Mouse (Mus musculus) ES-E14 (cell line): ENCODE measurements around the gene Pde7b. TPM values are rescaled to one million over a fixed set of nuclear protein-coding genes. Genes with fewer than 3 reads are reported as not detected.

ENCODE experiments used
- DNase-seq: peaks from one replicate; pipeline ENCODE4 v3.0.0-alpha.2; 2013; ENCODE audit warnings: low read depth, low spot score
- H3K27ac ChIP-seq: 2 replicates; pipeline ENCODE4 v1.5.1; 2012; ENCODE audit warnings: low read depth, mild to moderate bottlenecking, low read length, moderate library complexity, mixed read lengths; ENCODE audit not compliant: poor library complexity, insufficient read depth, severe bottlenecking
- H3K36me3 ChIP-seq: 2 replicates; pipeline ENCODE4 v1.6.1; 2012; ENCODE audit warnings: mild to moderate bottlenecking, low read length, moderate library complexity, mixed read lengths; ENCODE audit not compliant: control insufficient read depth, poor library complexity, insufficient read depth, severe bottlenecking
- H3K4me1 ChIP-seq, 2 experiments: fragments of 150-350 bp in 1 of 2; sonication (generic) in 1 of 2; 2 replicates each; pipeline ENCODE4 v1.6.1; 2012; ENCODE audit warnings: low read length in 2 of 2, mild to moderate bottlenecking in 1 of 2, mixed read lengths in 1 of 2; ENCODE audit not compliant: control insufficient read depth in 2 of 2, insufficient read depth in 2 of 2, poor library complexity in 1 of 2
- H3K4me3 ChIP-seq, 2 experiments: fragments of 150-350 bp in 1 of 2; sonication (generic) in 1 of 2; 2 replicates each; pipeline ENCODE4 v1.5.1; 2012; ENCODE audit warnings: low read length in 2 of 2, low read depth in 1 of 2, mild to moderate bottlenecking in 1 of 2, mixed read lengths in 1 of 2; ENCODE audit not compliant: insufficient read depth in 1 of 2, poor library complexity in 1 of 2, severe bottlenecking in 1 of 2
- H3K9ac ChIP-seq: 2 replicates; pipeline ENCODE4 v1.6.1; 2012; ENCODE audit warnings: low read depth, mild to moderate bottlenecking, low read length, mixed read lengths; ENCODE audit not compliant: poor library complexity, insufficient read depth, severe bottlenecking
- H3K9me3 ChIP-seq: fragments of 150-350 bp; sonication (generic); 2 replicates; pipeline ENCODE4 v1.6.1; 2012; ENCODE audit warnings: low read depth, mild to moderate bottlenecking, low read length; ENCODE audit not compliant: control insufficient read depth, insufficient read depth
- CHD2 ChIP-seq: IDR thresholded peaks from 2 replicates; pipeline ENCODE4 v1.6.1; 2014; ENCODE audit warnings: mild to moderate bottlenecking, low read depth, low read length, inconsistent platforms
- HCFC1 ChIP-seq: IDR thresholded peaks from 2 replicates; pipeline ENCODE4 v1.6.1; 2012; ENCODE audit warnings: low read length, inconsistent platforms, borderline replicate concordance; ENCODE audit not compliant: insufficient read depth
- MAFK ChIP-seq: IDR thresholded peaks from 2 replicates; pipeline ENCODE4 v1.6.1; 2014; ENCODE audit warnings: mild to moderate bottlenecking, low read depth, low read length, inconsistent platforms; ENCODE audit not compliant: insufficient read depth
- ZC3H11A ChIP-seq: IDR thresholded peaks from 2 replicates; pipeline ENCODE4 v1.6.1; 2012; ENCODE audit warnings: low read depth, mild to moderate bottlenecking, inconsistent platforms, low read length, borderline replicate concordance
- ZNF384 ChIP-seq: IDR thresholded peaks from 2 replicates; pipeline ENCODE4 v1.6.1; 2012; ENCODE audit warnings: low read depth, low read length, inconsistent platforms
- in situ Hi-C, 2 experiments: fragments of 600-800 bp; cut with MboI; formaldehyde crosslinking; loops; one replicate each; pipeline ENCODE4 v1.15.1; 2025; ENCODE audit warnings: low sequenced_read_pairs in 2 of 2, inconsistent platforms in 1 of 2; ENCODE audit not compliant: unreplicated experiment in 2 of 2
- total RNA-seq: library from RNA; depleted of rRNA; stranded (reverse); fragments of 300-350 nt; gene quantifications from 2 replicates; pipeline ENCODE4 v1.2.3, GENCODE M21; 2012

Gene Pde7b
- total RNA-seq, 1 experiment = 0.13 TPM

GRCm38 (mm10) chr10:20381352-20381751, 343.5 kb downstream of the Pde7b start:
- TF ChIP-seq HCFC1 (no peak), ZC3H11A (no peak), CHD2 (no peak), MAFK (no peak), ZNF384 (no peak)
- Histone ChIP-seq H3K4me3 (no peak overlapping the region), H3K4me1 (no peaks in the 10 kb centered on the region), H3K27ac (no peak overlapping the region), H3K36me3 (no peaks in the 10 kb centered on the region), H3K9ac (no peak overlapping the region), H3K9me3 (no peaks in the 10 kb centered on the region)
- no peak for DNase-seq
- in situ Hi-C loops = loop anchor here in 1 of 2 experiments (25.0 kb wide), 1 partner anchor 556 kb away; no protein-coding TSS in a partner anchor

- H3K9me3 ChIP-seq = no peaks in the 10 kb centered on the region
- in situ Hi-C loops = loop anchor here in 1 of 2 experiments (25.0 kb wide), 1 partner anchor 557 kb away; no protein-coding TSS in a partner anchor
- no peak overlapping the region for H3K4me3 ChIP-seq
- H3K27ac ChIP-seq = no peak overlapping the region
- no peak overlapping the region for H3K9ac ChIP-seq
- H3K36me3 ChIP-seq = no peaks in the 10 kb centered on the region
- DNase-seq = no peak
- no peak for TF ChIP-seq HCFC1
- no peak for TF ChIP-seq CHD2
- no peak for TF ChIP-seq ZC3H11A
- TF ChIP-seq MAFK = no peak
- no peak for TF ChIP-seq ZNF384
- no peaks in the 10 kb centered on the region for H3K4me1 ChIP-seq
These were observed 344.1 kb downstream of the Pde7b start for GRCm38 (mm10) chr10:20380798-20381197.

- DNase-seq = no peak
- in situ Hi-C loops = loop anchor here in 1 of 2 experiments (25.0 kb wide), 1 partner anchor 558 kb away; no protein-coding TSS in a partner anchor
- TF ChIP-seq CHD2 (no peak), MAFK (no peak), ZC3H11A (no peak), HCFC1 (no peak), ZNF384 (no peak)
- no peaks in the 10 kb centered on the region for H3K9me3 ChIP-seq
- H3K4me3 ChIP-seq = no peak overlapping the region
- H3K36me3 ChIP-seq = no peaks in the 10 kb centered on the region
- no peak overlapping the region for H3K9ac ChIP-seq
- H3K27ac ChIP-seq = no peak overlapping the region
- H3K4me1 ChIP-seq = no peaks in the 10 kb centered on the region
These were observed 345.7 kb downstream of the Pde7b start for GRCm38 (mm10) chr10:20379071-20379735.

- no peak overlapping the region for H3K4me3 ChIP-seq
- in situ Hi-C loops = loop anchor here in 1 of 2 experiments (25.0 kb wide), 1 partner anchor 560 kb away; no protein-coding TSS in a partner anchor
- H3K9me3 ChIP-seq = no peaks in the 10 kb centered on the region
These were observed 347.3 kb downstream of the Pde7b start for GRCm38 (mm10) chr10:20377621-20378020.

More at GRCm38 (mm10) chr10:20377621-20378020, 347.3 kb downstream of the Pde7b start:
- Histone ChIP-seq H3K27ac (no peak overlapping the region), H3K9ac (no peak overlapping the region), H3K36me3 (no peaks in the 10 kb centered on the region), H3K4me1 (no peaks in the 10 kb centered on the region)
- no peak for DNase-seq
- TF ChIP-seq CHD2 (no peak), ZC3H11A (no peak), MAFK (no peak), ZNF384 (no peak), HCFC1 (no peak)
